Mouse (Mus musculus) gastrocnemius, postnatal 10 days (tissue): ENCODE data around the gene Mtmr12. TPM values are rescaled to one million over a fixed set of nuclear protein-coding genes. Genes with fewer than 3 reads are reported as not detected.

Experiments
- DNase-seq: peaks from one replicate; pipeline ENCODE4 v3.0.0; 2021; ENCODE audit warnings: mixed read lengths
- microRNA-seq, 2 experiments: library from miRNA; unstranded; fragments of <30 nt; microRNA quantifications; one replicate each; pipeline ENCODE4 v1.2.0; 2021
- total RNA-seq, 2 experiments: library from RNA; stranded (reverse); gene quantifications; 2 replicates each; pipeline ENCODE4 v1.2.3; 2021

The Mtmr12 gene
- total RNA-seq, 2 experiments from 2014 or later = 9.0 to 10.9 TPM

DNA sequence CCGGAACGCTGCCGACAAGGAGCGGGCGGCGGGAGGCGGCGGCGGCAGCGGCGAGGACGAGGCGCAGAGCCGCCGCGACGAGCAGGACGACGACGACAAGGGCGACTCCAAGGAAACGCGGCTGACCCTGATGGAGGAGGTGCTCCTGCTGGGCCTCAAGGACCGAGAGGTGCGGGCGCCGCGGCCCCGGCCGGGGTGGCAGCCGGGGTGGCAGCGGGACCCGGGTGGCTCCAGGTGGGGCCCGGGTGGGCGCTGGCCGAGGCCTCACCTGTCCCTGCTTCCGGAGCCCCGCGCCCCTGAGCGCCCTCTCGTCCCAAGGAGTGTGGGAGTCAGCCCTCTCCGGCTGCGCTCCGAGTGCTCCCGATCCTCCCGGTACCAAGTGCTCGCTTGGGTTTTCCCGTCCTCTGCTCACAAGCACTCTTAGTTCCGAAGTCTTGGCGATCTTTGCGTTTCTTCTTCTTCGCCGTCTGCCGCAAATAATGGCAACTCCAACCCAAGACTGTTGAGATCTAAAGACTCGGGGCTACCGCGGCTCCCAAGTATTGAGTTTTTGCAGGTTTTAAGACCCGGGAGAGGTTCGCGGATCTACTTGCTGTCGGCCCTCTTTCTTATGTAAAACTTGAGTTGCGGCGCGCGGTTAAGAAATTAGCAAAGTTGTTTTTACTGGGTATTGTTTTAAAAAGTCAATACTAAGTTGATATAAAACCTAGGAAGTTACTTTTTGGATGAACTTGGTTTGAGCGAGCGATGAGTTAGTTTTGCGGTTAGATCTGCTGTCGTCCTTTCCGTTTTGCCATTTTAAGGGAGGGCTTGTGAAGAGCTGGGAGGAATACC is 117.2 kb downstream of the Mtmr12 start, which contains the start of gene 1810049J17Rik:
Gene 1810049J17Rik (minus strand): TSS at position 112 of the 834 bp plus-strand sequence.
- no peak for DNase-seq

DNA sequence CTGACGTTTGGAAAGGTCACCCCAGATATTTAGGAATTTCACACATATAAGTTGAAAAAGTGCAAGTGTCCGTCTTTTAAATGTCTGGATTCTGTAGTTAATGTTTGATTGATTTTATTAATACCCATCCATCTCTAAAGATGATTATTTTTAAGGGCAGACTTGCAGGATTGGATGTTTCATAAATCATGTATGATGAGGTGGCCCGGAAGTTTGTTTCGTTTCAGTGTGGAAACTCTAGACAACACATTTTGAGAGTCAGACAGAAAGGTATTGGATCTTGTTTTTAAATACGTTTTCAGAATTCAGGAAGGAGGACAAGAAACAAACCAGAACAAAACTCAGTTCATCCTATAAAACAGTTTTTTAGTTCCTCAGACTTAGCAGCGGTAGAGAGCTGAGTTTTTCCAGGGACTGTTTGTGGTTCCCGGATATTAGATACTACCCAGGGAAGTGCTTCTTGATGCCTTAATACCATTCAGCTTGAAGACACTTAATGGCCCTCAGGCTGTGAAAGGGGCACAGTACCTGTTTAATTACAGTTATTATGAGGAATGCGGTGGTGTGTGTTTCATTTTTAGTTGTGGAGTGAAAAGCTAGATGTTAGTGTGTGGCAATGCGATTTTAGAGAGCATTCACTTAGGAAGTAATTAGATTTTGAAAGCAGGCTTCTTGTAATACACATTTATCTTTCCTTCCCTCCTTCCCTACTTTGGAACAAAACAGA is 118.0 kb downstream of the Mtmr12 start:
- DNase-seq = no peak

Small RNAs within 50 kb of the gene (microRNA-seq; reads per million reads assigned to microRNA genes)
- gene Mir1898 = 0 reads per million in 2 experiments

Other genes starting within 250 kb of the Mtmr12 start
- gene Sub1, start 208.0 kb upstream of the Mtmr12 start, total RNA-seq = 100 to 1,000 TPM; 152 to 153 TPM
- 10 to 100 TPM; 72.3 to 89.0 TPM for gene Zfr, start 87.2 kb upstream of the Mtmr12 start, total RNA-seq
- 10 to 100 TPM; 61.3 to 66.0 TPM for gene Golph3, start 116.4 kb downstream of the Mtmr12 start, total RNA-seq
- gene 1810049J17Rik, start 116.9 kb downstream of the Mtmr12 start, total RNA-seq = not detected